Mouse (Mus musculus) embryonic facial prominence, embryonic 14.5 days (tissue): ENCODE measurements around the gene Ssbp3. TPM values are rescaled to one million over a fixed set of nuclear protein-coding genes. Genes with fewer than 3 reads are reported as not detected.

ENCODE experiments used
- ATAC-seq: fragments of 200-750 bp; cut with Nextera tagmentation; 2 replicates; pipeline ENCODE4 v1.8.0; 2017; ENCODE audit warnings: low read depth, moderate number of reproducible peaks, moderate TSS enrichment
- DNase-seq: peaks from one replicate; pipeline ENCODE4 v3.0.0-alpha.2; 2015; ENCODE audit warnings: low spot score
- H3K27ac ChIP-seq: fragments of 300-500 bp; sonication (generic); replicated peaks from 2 replicates; pipeline ENCODE4 v1.5.1; 2014; ENCODE audit warnings: low read depth, mild to moderate bottlenecking, low read length, moderate library complexity
- H3K27me3 ChIP-seq: fragments of 300-500 bp; sonication (generic); replicated peaks from 2 replicates; pipeline ENCODE4 v1.6.1; 2014; ENCODE audit warnings: low read length; ENCODE audit not compliant: control insufficient read depth, insufficient read depth
- H3K36me3 ChIP-seq: fragments of 300-500 bp; sonication (generic); 2 replicates; pipeline ENCODE4 v1.6.1; 2014; ENCODE audit warnings: low read length, mixed read lengths; ENCODE audit not compliant: control insufficient read depth, insufficient read depth
- H3K4me1 ChIP-seq: fragments of 300-500 bp; sonication (generic); 2 replicates; pipeline ENCODE4 v1.6.1; 2014; ENCODE audit warnings: antibody characterized with exemption, low read length; ENCODE audit not compliant: control insufficient read depth, insufficient read depth
- H3K4me2 ChIP-seq: fragments of 300-500 bp; sonication (generic); 2 replicates; pipeline ENCODE4 v1.6.1; 2014; ENCODE audit warnings: low read depth, mild to moderate bottlenecking, low read length, moderate library complexity, mixed read lengths
- H3K4me3 ChIP-seq: fragments of 300-500 bp; sonication (generic); 2 replicates; pipeline ENCODE4 v1.5.1; 2014; ENCODE audit warnings: low read depth, mild to moderate bottlenecking, low read length
- H3K9ac ChIP-seq: fragments of 300-500 bp; sonication (generic); 2 replicates; pipeline ENCODE4 v1.6.1; 2014; ENCODE audit warnings: low read depth, mild to moderate bottlenecking, low read length, moderate library complexity, mixed read lengths
- H3K9me3 ChIP-seq: fragments of 300-500 bp; sonication (generic); 2 replicates; pipeline ENCODE4 v1.6.1; 2016; ENCODE audit warnings: low read length; ENCODE audit not compliant: control insufficient read depth
- WGBS: fragments of 180-500 bp; shearing (Covaris S2); extraction: QIAGEN DNeasy Blood & Tissue Kit; methylation state at CpG from one replicate; pipeline ENCODE4 v1.1.7; 2014; 5-methylcytosine and 5-hydroxymethylcytosine counted together
- polyA plus RNA-seq: library from polyadenylated mRNA; unstranded; fragments of >200 nt; fragmentation: Nextera tagmentation; extraction: Ambion mirVana; gene quantifications from 2 replicates; pipeline ENCODE4 v1.2.1, GENCODE M21; 2014

The Ssbp3 gene
- polyA plus RNA-seq = 72.9 and 88.2 TPM in 2 replicates

- DNase-seq = peak; percentile 98
- Histone ChIP-seq H3K4me2 (peak within 1 kb of the TSS; percentile 85), H3K27me3 (no peaks in the 10 kb centered on the region), H3K36me3 (peaks cover 23% of the 10 kb centered on the region), H3K9me3 (no peaks in the 10 kb centered on the region), H3K9ac (peak within 1 kb of the TSS; percentile 98), H3K27ac (peak within 1 kb of the TSS; percentile 99), H3K4me3 (peak within 1 kb of the TSS; percentile 98), H3K4me1 (peaks cover 52% of the 10 kb centered on the region)
- ATAC-seq = peak; percentile 51
- WGBS = 2% methylated on average over 39 of the region's 51 CpGs
Measured at GRCm38 (mm10) chr4:106910201-106911172, at the start of gene Ssbp3. Gene Ssbp3 (plus strand): TSS chr4:106910701.

DNA sequence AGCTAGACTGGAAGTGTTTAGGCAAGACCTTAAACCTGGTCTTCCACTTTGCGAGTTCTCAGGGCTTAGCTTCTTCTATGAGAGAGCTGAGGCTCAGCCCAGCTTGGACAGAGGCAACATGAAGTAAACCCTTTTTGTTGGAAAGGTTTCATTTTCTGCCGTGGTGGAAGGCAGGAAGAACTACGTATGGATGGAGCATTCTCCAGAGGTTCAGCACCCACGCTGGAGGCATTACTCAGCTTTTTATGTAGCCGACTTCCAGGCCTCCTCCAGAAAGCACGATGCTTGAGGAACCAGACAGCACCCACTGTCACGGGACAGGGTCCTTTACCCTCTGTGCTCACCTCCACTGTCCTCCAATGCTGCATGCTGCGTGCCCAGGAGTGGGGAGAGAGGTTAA, 48.6 kb upstream of the Ssbp3 start:
- Histone ChIP-seq H3K4me2 (no peak overlapping the region), H3K4me3 (no peak overlapping the region), H3K9ac (no peak overlapping the region), H3K27me3 (no peaks in the 10 kb centered on the region), H3K36me3 (no peaks in the 10 kb centered on the region), H3K4me1 (peaks cover 45% of the 10 kb centered on the region), H3K27ac (0 out of 2 replicates have a peak overlapping the region, but pooled peaks have one; percentile 34), H3K9me3 (no peaks in the 10 kb centered on the region)
- DNase-seq (no peak), ATAC-seq (no peak)
- whole genome bisulfite sequencing = 67% methylated on average over 8 of the region's 8 CpGs

DNA sequence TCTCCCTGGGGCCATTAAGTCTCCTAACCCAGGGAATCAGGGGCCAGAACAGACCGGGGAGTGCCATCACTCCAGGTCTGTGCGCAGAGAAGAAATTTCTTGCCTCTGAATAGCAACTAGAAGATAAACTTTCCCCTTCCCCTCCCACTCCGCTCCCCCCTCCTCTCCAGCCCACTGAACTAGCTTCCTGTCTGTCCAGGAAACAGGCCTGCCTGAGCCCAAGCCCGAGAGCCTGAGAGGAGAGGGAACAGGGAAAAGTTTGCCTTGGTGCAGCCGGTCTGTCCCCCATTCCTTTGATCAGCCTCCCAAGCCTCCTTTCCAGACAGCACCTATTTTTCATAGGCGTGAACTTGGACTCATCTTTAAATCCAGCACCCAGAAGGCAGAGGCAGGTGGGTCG, 48.2 kb upstream of the Ssbp3 start:
- Histone ChIP-seq H3K9me3 (no peaks in the 10 kb centered on the region), H3K4me2 (no peak overlapping the region), H3K4me1 (peaks cover 49% of the 10 kb centered on the region), H3K4me3 (no peak overlapping the region), H3K9ac (no peak overlapping the region), H3K27me3 (no peaks in the 10 kb centered on the region), H3K27ac (peak overlapping the region; percentile 34; the same call in 1 of the 2 replicates), H3K36me3 (no peaks in the 10 kb centered on the region)
- no peak for DNase-seq
- ATAC-seq = no peak
- 42% methylated on average over 7 of the region's 7 CpGs for WGBS

GRCm38 (mm10) chr4:106862767-106863370, 47.6 kb upstream of the Ssbp3 start:
- Histone ChIP-seq H3K4me1 (peaks cover 49% of the 10 kb centered on the region), H3K27ac (no peak overlapping the region; the same call in 1 of the 2 replicates), H3K27me3 (no peaks in the 10 kb centered on the region), H3K4me3 (no peak overlapping the region), H3K4me2 (no peak overlapping the region), H3K9ac (peak overlapping the region; percentile 30; the same call in 1 of the 2 replicates), H3K9me3 (no peaks in the 10 kb centered on the region), H3K36me3 (no peaks in the 10 kb centered on the region)
- no peak for DNase-seq
- 26% methylated on average over 3 of the region's 3 CpGs for WGBS
- ATAC-seq = no peak

DNA sequence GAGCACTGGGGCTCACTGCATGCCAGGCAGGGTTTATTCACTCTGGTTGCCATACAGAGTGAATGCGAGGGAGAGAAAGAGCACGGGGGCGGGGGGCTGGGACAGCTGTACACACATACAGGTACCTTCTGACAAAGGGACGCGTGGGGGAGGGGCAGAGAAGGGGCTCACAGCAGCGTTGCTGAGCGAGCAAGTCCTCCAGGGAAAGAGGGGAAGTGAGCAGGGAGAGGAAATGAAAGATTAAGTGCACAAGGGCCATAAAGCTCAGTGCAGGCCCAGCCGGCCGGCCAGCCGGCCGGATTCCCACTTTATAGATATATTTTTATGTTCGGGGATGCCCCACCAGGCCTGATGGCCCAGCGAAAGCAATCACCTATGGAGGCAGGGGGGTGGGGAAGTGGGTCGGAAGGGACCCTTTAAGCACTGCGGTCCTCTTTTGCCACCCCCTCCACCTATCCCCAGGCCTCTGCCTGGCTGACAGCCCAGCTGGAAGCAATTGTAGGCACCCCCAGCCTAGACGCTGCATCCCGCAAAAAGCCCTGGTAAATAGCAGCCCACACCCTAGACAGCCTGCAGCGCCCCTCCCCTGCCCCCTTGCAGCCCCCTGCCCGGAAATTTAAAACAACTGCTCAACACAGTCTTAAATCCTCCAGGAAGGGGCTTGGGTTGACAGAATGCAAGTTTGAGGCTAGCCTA, 44.9 kb upstream of the Ssbp3 start:
- Histone ChIP-seq H3K27me3 (no peaks in the 10 kb centered on the region), H3K9me3 (no peaks in the 10 kb centered on the region), H3K27ac (peak overlapping the region; percentile 89), H3K4me3 (no peak overlapping the region), H3K9ac (peak overlapping the region; percentile 47), H3K4me1 (peaks cover 63% of the 10 kb centered on the region), H3K36me3 (no peaks in the 10 kb centered on the region), H3K4me2 (peak overlapping the region; percentile 27)
- 13% methylated on average over 18 of the region's 19 CpGs for WGBS
- ATAC-seq (peak; percentile 30), DNase-seq (peak; percentile 68)

DNA sequence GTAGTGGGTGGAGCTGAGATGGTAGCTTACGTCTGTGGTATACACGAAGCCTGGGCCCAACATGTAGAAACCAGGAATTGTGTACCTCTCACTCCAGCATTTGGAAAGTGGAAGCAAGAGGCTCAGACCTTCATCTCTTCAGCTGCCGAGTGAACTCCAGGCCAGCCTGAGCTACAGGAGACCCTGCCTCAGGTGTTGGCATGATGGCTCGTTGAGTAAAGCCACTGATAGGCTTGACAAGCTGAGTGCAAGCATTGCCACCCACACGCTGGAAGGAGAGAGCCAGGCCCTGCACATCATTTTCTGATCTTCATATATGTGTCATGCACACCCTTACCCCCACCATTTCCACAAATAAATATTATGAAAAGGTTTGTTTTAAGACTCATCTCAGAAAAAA, 44.1 kb upstream of the Ssbp3 start:
- WGBS = 41% methylated on average over 5 of the region's 5 CpGs
- H3K36me3 ChIP-seq = no peaks in the 10 kb centered on the region
- ATAC-seq (no peak), DNase-seq (no peak)
- H3K27ac ChIP-seq = peak overlapping the region; percentile 89
- no peak overlapping the region for H3K9ac ChIP-seq
- H3K4me1 ChIP-seq = peaks cover 58% of the 10 kb centered on the region
- H3K4me3 ChIP-seq = no peak overlapping the region
- no peaks in the 10 kb centered on the region for H3K27me3 ChIP-seq
- H3K4me2 ChIP-seq = 0 out of 2 replicates have a peak overlapping the region, but pooled peaks have one; percentile 7
- H3K9me3 ChIP-seq = no peaks in the 10 kb centered on the region

DNA sequence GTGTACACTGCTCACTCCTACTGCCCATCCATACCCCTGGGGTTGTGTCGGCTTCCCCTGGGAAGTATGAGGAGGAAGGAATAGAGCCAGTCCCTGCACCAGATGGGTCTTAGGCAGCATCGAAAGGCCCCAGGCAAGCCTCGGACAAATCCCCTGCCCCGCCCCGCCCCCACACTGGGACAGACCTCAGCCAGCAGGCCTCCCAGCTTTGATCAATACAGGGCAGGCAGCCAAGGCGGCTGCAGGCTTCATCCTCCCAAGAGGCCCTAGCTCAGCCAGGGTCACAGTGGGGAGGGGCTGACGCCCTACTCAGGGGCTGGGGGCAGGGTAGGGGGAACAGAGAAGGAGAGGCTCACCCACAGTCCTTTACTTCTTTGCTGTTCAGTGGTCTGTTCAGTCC, 43.7 kb upstream of the Ssbp3 start:
- WGBS = 16% methylated on average over 6 of the region's 7 CpGs

GRCm38 (mm10) chr4:106868737-106869438, 41.6 kb upstream of the Ssbp3 start:
- ATAC-seq = peak; percentile 31; the same call in 1 of the 2 replicates
- 48% methylated on average over 12 of the region's 12 CpGs for WGBS
- peak overlapping the region; percentile 22 for H3K27ac ChIP-seq

More for the DNA sequence above, 43.7 kb upstream of the Ssbp3 start:
- peak; percentile 89 for DNase-seq
- ATAC-seq = peak; percentile 72
- Histone ChIP-seq H3K27ac (peak overlapping the region; percentile 89), H3K4me1 (peaks cover 53% of the 10 kb centered on the region), H3K27me3 (no peaks in the 10 kb centered on the region), H3K9me3 (no peaks in the 10 kb centered on the region), H3K36me3 (no peaks in the 10 kb centered on the region), H3K4me3 (no peak overlapping the region), H3K4me2 (0 out of 2 replicates have a peak overlapping the region, but pooled peaks have one; percentile 7), H3K9ac (no peak overlapping the region)

More at GRCm38 (mm10) chr4:106868737-106869438, 41.6 kb upstream of the Ssbp3 start:
- Histone ChIP-seq H3K27me3 (no peaks in the 10 kb centered on the region), H3K9ac (no peak overlapping the region), H3K4me2 (no peak overlapping the region), H3K4me3 (no peak overlapping the region), H3K36me3 (no peaks in the 10 kb centered on the region), H3K9me3 (no peaks in the 10 kb centered on the region), H3K4me1 (peaks cover 36% of the 10 kb centered on the region)
- peak; percentile 61 for DNase-seq
